Mouse (Mus musculus): ENCODE measurements around the gene Gsk3b.

Gene Gsk3b

DNA sequence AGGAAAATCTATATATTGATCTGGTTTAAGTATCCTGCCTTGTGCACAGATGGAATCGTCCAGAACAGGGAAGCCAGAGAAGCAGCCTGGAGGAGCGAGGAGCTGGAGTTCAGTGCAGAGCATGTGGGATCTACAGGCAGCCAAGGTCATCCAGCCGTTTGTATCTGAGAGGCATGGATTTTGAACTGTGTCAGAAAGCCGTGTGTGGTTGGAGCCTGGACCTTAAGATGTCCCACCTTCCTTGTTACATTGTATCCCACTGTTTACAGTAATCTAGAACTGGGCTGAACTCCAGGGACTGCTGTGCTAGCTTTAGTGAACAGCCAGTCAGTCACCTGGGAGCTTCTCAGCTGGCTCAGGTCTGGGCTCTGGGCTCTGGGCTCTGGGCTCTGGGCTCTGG, 197.7 kb downstream of the Gsk3b start:
- no peak for DNase-seq

DNA sequence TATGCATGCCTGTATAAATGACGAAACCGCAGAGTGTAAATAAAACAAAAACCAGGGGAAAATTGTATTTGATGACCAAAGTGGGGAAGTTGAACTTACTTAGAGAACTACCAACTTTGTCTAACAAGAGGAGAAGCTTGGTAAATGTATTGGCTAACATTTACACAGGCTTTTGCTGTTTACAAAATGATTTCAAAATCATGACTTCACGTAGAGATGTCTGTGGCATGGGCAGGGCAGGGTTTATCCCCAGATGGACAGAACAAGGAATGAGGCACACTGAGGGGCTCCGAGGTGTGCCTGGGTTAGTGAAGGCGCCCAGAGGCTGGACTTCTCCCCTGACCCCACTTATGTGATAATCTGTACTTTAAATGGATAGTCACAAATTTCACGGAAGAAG, 198.6 kb downstream of the Gsk3b start:
- DNase-seq = no peak

DNA sequence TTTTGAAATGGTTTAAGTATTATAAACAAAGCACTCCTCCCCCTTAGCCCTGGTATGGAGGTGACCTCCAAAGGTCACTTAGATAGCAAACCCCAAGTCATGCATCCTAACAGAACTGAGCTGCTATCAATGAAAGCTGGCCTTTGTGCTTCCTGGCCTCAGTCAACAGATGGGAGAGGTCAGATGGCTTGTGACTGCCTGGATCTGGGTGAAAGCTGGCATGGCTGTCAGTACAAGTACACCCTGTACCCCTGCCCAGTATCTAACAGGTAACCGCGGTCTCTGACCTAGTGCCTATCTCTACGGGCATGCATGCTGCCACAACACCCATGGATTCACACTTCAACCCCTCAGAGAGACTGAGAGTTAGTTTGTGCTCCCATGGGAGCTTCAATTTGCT, 199.0 kb downstream of the Gsk3b start:
- DNase-seq = no peak

DNA sequence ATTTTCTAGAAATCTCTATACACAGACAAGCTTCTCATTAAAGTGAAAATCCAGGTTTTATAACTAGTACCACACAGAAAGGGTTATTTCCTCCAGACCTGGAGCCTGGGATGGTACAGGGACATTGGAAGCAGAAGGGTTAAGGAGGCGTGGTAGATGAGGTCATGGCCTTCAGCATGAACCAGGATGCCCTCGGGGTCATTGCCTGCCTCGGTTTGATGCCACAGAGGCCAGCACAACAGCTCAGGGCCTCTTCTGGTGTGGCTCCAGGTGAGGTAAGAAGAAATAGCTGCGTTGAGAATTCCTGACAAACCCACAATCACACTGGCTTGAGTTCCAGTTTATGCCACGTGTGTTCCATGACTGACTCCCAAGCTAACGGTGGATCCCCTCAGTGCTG, 200.1 kb downstream of the Gsk3b start:
- DNase-seq = no peak

DNA sequence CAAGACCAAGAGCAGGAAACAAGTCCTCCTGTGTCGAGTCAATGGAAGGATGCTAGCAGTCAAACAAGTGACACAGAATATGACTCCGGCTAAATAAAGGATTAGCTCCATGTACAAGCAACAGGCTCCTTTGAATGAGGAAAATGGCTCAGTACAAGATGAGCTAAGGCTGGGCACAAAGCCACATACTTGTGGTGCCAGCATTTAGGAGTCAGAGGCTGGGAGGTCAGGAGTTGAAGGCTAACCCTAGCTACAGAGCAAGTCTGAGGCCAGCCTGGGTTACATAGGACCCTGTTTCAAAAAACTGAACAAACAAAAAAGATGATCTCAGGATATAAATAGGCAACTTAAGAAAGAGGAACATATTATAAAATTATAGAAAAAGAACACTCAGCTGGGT, 201.3 kb downstream of the Gsk3b start:
- no peak for DNase-seq

DNA sequence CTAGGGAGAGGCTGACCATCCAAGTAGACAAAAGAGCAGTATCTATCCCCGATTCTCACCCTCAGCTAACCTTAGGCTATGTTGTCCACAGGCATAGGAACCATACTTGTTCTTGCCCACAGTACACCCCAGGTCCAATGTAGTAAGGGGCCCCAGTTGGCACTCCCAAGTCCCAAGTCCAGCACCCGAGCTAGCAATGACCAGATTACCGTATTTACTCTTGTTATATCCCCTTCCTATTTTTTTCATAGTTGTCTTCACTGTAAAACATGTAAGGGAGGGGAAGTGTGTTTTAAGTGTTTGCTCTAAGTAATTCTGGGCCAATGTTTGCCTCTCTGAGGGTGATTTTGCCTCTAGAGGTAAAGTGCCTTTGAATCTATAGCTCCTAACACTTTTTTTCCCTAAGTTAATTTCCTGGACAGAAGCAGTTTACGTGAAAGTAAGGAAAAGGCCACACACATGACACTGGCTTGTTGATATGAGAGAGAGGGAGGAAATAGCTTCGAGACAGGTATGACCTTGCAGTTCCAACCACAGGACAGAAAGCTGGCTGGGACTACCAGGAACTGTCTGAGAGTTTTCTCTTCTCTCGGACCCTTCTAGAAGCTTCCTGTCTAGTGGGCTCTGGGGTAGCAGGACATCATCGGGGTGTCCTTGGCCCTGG, 206.0 kb downstream of the Gsk3b start, which contains the start of gene Nr1i2:
Nr1i2 (minus strand) TSS at position 140 of the 664 bp plus-strand sequence.
- no peak for DNase-seq

DNA sequence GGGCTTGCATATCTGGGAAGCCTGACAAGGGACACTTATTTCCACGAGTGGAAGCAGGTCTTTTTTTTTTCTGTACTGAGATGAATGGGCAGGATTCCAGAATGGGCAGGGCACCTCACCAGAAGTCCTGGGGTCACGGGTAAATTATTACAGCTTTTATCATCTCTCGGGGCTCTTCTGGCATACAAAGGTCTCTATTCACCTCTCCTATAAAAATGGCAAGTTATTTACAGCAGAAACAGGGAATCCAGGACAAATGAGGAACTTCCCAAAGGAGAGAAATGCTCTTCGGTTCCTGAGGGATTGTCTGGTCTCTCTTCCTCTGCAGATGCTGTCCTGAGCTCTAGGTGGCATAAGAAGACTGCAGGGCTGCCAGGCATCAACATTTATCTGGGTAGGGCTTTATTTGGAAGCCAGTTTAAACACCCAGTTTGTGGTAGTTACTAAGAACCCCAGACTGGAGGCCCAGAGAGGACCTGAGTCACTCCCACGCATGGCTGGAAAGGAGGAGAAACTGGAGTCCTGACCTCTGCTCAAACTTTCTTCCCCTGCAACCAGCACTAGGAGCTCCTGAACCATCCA, 206.6 kb downstream of the Gsk3b start:
- DNase-seq = no peak

All from cerebellum, adult 11-12 months (tissue).